Mouse (Mus musculus) layer of hippocampus, adult 18-20 months (tissue): ENCODE results near the gene Kcnn4. TPM values are rescaled to one million over a fixed set of nuclear protein-coding genes. Genes with fewer than 3 reads are reported as not detected.
A peak's percentile ranks its signal among the peaks of the same experiment; 100 is the strongest.

Source experiments
- DNase-seq, 2 experiments: peaks; one replicate each; pipeline ENCODE4 v3.0.0; 2022; ENCODE audit warnings: low spot score in 2 of 2
- microRNA-seq, 2 experiments: library from miRNA; unstranded; fragments of <30 nt; microRNA quantifications; one replicate each; pipeline ENCODE4 v1.2.0; 2021
- total RNA-seq, 2 experiments: library from RNA; stranded (reverse); gene quantifications; 2 replicates each; pipeline ENCODE4 v1.2.3; 2021

Kcnn4 gene
- total RNA-seq, 2 experiments from 2014 or later, result 0.36 to 0.72 TPM

DNA sequence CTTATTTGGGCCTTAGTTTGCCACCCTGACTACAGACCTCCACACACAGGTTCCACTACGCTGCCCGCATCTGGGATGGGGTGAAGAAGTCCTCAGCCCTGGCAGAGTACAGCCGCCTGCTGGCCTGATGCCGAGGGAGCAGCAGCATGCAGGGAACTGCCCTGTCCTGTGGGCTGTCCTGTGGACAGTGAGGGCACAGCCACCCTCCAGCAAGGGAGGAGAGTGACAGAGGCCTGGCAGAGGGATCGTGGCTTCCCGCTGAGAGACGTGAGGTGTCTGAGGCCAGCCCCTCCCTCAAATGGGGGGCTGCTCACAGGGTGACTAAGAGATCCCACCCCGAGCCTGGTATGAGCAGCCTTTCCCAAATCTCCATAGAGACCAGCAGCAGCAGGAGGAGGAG, 52.2 kb downstream of the Kcnn4 start:
- DNase-seq, result no peak

DNA sequence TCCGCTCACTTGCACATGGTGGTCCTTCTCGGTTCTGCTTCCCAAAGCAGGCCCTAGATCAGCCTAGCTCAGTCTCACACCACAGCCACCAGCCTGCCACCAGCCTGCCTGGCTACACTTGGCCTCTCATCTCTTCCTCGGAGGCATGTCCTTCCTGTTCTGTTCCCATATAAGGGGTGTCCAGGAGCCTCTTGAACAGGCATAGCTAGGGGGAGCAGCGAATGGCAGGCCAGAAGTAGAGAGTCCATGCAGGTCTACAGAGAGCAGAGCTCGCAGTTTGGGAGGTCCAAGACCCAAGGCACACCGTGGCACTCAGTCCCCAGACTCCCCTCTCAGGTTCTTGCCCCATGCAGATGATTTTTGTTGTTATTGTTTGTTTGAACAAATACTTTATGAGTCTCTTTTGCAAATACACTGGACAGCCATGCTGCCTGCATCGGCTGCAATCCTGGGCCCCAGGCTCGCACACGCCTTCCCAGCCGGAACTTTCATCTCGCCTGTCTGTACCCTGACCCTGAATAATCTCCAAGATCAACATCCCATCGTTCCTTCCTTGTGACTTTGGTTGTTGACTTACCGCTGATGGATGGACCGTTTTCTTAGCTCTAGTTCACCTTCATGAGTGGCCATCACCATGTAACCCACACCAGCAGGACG, 53.2 kb downstream of the Kcnn4 start:
- no peak for DNase-seq

DNA sequence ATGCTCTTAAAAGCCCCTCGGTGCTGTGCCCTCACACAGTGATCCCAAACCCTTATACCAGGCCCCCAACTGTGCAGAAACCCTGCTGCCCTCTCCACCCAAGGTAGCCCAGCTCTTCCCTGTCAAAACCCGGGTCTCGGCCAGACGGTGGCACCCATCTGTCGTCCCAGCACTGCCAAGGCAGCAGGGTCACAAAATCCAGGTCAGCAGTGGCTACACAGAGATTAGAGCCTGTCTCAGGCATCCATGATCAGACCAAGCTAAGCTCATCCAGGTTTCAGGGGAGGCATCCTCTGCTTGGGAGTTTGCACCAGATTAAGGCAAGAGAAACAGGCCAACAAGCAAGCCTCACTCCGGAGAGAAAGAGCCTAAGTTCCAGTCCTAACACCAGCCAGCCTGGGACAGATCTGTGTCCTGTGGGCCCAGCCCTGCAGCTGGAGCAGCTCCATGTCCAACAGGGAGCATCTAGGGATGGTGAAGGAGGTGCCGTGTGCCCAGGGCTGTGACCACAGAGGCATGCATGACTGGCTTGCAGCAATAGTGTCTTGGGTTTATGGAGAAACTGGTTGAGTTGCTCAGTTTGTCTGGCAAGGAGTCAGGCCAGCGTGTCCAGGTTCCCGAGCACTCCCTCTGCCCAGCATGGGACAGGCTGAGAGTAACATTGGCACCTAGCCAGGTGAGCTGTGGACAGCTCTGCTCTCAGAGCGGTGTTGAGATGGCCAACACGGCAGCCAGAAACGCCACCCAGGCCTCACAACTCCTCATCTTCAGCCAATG, 54.1 kb downstream of the Kcnn4 start:
- DNase-seq, result no peak

DNA sequence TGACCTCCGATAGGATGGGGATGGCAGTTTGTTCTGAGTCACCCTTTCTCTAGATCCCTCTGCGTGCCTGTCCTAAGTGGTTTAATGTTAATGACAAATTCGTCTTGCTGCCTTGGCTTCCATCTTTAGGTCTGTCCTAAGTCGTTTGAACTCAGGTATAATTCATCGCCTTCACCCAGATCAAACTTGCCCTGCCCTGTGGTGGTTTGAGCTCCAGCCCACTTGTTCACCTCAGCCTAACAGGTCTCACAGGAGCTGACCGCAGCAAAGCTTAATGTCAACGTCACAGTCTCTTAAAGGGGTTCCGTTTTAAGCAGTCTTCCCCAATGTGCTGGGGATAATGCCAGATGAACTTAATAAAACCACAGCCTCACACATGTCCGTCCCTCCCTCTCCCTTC, 55.9 kb downstream of the Kcnn4 start:
- DNase-seq, result no peak

DNA sequence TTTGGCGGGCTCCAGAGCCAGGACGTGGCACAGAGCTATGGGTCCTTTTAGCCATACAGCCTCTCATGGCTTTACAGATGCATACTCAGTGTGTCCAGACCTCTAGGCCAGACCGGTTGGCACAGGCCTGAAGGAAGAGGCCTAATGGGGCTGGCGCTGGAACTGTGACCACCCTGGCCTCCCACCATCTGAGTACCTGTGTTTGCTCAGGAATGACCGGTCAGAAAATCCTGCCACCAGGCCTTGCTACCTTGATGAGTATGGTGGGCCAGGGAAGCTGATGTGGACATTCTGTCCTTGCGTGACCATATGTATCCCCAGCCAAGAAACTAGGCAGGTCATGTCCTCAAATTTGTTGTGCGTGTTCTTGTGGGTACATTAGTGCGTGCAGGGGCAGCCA, 57.1 kb downstream of the Kcnn4 start:
- no peak for DNase-seq

DNA sequence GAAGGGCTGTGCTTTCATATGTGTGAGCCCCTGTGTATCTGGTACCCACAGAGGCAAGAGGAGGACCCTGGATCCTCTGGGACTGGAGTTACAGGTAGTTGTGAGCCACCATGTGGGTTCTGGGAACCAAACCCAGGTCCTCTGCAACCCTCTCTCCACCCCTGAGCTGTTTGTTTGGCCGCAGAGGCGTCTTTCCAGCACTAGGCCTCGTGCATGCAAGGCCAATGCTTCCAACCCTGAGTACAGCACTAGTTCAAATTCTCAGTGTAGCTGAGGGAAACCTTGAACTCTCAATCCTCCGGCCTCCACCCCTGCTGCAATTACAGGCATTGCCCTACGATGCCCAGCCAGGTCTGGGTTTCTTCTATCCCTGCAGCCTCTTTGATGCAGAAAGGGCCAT, 58.7 kb downstream of the Kcnn4 start:
- DNase-seq, result no peak

DNA sequence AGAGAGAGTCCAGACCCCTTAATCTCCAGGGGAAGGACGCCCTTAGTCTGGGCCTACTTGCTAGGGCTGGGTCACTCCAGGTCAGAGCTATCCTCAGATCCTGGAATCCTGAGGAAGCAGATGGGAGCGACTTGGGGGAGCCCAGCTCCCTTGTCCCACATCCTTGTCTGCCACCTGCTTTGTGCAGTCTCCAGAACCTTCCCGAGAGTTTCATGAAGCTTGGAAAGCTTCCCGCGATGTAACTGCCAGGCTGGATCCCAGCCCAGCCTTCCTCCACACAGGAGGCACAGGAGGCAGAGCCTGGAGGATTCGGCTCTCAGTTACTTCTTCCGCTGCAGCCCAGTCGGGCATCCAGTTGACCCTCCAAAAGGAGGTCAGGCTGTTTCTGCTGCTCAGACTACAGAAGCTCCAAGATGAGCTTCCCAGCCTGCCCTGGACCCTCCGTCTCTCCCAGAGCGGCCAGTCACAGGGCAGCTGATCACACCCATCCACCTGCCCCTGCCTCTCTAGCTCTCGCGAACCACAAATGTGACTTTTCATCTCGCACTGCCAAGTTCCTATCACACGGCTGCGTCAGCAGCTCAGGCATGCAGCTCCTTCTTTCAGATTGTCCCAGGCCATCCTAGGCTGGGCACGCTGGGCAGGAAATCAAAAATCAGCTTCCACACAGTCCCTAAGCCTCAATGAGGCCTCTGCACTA, 59.5 kb downstream of the Kcnn4 start:
- DNase-seq, result peak; percentile 76 to 85

DNA sequence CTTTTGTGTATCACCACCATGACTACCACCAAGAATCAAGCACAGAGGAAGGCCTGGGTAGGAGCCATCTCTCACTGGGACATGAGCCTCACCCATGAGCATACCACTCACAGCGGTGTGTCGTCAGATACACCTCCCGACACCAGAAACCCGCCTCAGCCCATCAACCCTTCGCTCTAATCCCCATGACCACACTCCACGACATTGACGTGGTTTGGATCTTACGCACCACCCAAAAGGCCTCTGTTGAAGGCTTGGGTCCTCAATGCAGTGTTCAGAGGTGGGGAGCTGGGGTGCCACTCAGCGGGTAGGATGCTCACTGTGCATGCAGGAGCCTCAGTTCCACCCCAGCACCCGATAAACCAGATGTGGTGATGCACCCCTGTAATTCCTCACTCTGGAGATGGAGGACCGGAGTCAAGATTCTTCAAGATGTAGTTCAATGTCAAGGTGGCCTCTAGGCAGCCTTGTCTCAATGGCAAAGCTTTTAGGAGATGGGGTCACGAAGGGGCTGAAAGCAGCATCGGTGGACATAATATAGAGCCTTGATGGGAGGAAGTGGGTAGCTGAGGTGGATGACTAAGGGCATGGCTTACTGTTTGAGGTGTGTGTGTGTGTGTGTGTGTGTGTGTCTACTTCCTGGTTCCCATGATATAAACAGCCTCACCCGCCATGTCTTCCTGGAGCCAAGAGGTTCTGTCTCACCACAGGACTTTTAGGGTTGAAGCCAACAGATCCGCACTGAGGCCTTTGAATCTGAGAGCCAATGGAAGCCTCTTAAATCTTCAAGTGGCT, 60.7 kb downstream of the Kcnn4 start:
- DNase-seq, result no peak

DNA sequence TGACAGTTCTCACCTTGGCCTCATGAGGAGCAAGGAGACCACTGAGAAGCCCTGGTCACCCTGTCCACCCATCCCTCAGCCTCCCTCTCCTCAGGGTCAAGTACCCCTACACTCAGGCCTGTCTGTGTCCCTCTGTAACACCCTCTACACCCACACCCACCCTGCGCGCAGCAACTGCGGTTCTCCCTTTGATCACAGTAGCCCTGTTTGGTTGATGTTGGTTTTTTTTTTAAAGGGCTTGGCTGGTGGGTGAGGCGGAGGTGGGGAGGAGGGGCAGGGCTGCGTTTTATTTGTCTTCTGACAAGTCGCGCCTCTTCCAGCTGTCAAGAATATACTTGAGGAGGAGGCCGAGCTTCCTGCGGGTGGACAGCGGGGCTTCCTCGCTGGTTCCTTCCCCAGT, 61.6 kb downstream of the Kcnn4 start:
- no peak for DNase-seq

DNA sequence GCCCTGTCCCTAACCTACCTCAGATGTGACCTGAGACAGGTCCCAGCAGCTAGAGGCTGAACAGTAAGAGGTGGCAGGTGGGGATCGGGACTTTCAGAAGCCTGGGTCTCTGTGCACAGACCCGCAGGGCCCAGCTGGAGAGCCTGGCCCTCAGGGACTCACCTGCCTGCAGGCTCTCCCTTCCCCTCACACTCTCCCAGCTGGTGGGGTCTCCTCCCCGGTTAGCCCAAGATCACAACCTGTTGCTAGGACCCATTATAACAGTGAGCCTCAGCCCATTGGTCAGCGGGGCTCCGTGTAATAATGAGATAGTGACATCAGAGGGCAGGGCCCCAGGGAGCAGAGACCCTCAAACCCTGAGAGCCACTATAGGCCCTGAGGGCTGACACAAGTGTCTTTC, 65.2 kb downstream of the Kcnn4 start:
- DNase-seq, result no peak

Small RNA genes within 50 kb of the gene (microRNA-seq; reads per million reads assigned to microRNA genes)
- gene Gm27592, result 0 reads per million in 2 experiments

Other genes starting within 250 kb of the Kcnn4 start
- 10 to 100 TPM; 19.4 to 22.5 TPM for gene Zfp235, start 236.1 kb upstream of the Kcnn4 start, total RNA-seq
- 1 to 10 TPM; 2.9 to 4.1 TPM for gene Zfp114, start 195.2 kb upstream of the Kcnn4 start, total RNA-seq
- 10 to 100 TPM; 13.1 to 13.2 TPM for gene Zfp111, start 158.8 kb upstream of the Kcnn4 start, total RNA-seq
- gene Zfp109, start 132.7 kb upstream of the Kcnn4 start, total RNA-seq, result 1 to 10 TPM; 9.2 to 10.0 TPM
- gene Zfp108, start 115.5 kb upstream of the Kcnn4 start, total RNA-seq, result 1 to 10 TPM; 8.0 TPM
- gene Zfp93, start 99.8 kb upstream of the Kcnn4 start, total RNA-seq, result 10 to 100 TPM; 13.4 to 14.4 TPM
- 10 to 100 TPM; 19.8 to 24.9 TPM for gene Zfp61, start 69.0 kb upstream of the Kcnn4 start, total RNA-seq
- 10 to 100 TPM; 12.1 to 12.7 TPM for gene Zfp94, start 53.6 kb upstream of the Kcnn4 start, total RNA-seq
- not detected for gene Tescl, start 36.3 kb upstream of the Kcnn4 start, total RNA-seq
- not detected for gene Lypd5, start 21.1 kb upstream of the Kcnn4 start, total RNA-seq
- 10 to 100 TPM; 33.2 to 34.8 TPM for gene Smg9, start 29.4 kb downstream of the Kcnn4 start, total RNA-seq
- gene Irgc1, start 82.0 kb downstream of the Kcnn4 start, total RNA-seq, result not detected
- gene Plaur, start 92.2 kb downstream of the Kcnn4 start, total RNA-seq, result under 1 TPM; 0.54 to 0.91 TPM
- 100 to 1,000 TPM; 136 to 141 TPM for gene Cadm4, start 111.8 kb downstream of the Kcnn4 start, total RNA-seq
- gene Zfp428, start 136.7 kb downstream of the Kcnn4 start, total RNA-seq, result 10 to 100 TPM; 40.0 to 45.4 TPM
- not detected for gene AC161166.1, start 142.2 kb downstream of the Kcnn4 start, total RNA-seq
- gene Irgq, start 160.4 kb downstream of the Kcnn4 start, total RNA-seq, result 10 to 100 TPM; 62.1 to 63.3 TPM
- not detected for gene Pinlyp, start 175.9 kb downstream of the Kcnn4 start, total RNA-seq
- 10 to 100 TPM; 36.8 to 43.4 TPM for gene Xrcc1, start 176.0 kb downstream of the Kcnn4 start, total RNA-seq
- gene Ethe1, start 217.3 kb downstream of the Kcnn4 start, total RNA-seq, result 10 to 100 TPM; 11.8 to 13.3 TPM
- gene Zfp575, start 217.4 kb downstream of the Kcnn4 start, total RNA-seq, result 1 to 10 TPM; 5.7 TPM
- under 1 TPM; 0.17 to 0.63 TPM for gene Phldb3, start 240.5 kb downstream of the Kcnn4 start, total RNA-seq